Mouse (Mus musculus): ENCODE data around the gene Ankrd39. TPM values are rescaled to one million over a fixed set of nuclear protein-coding genes. Genes with fewer than 3 reads are reported as not detected.
A peak's percentile ranks its signal among the peaks of the same experiment; 100 is the strongest.

Gene Ankrd39
- polyA plus RNA-seq (2012; rRNA removed) = 10.3 and 13.5 TPM in 2 replicates

GRCm38 (mm10) chr1:36546888-36547471, at the start of gene Ankrd39:
Gene Ankrd39, minus strand, starts transcription at chr1:36547445.
- WGBS = under 1% methylated on average over 43 of the region's 43 CpGs
- Histone ChIP-seq H3K27me3 (ENCODE audit: control insufficient read depth, insufficient read depth, low read length) (no peaks in the 10 kb centered on the region), H3K27ac (ENCODE audit: insufficient read depth, low read depth, low read length) (peak within 1 kb of the TSS; percentile 27)

DNA sequence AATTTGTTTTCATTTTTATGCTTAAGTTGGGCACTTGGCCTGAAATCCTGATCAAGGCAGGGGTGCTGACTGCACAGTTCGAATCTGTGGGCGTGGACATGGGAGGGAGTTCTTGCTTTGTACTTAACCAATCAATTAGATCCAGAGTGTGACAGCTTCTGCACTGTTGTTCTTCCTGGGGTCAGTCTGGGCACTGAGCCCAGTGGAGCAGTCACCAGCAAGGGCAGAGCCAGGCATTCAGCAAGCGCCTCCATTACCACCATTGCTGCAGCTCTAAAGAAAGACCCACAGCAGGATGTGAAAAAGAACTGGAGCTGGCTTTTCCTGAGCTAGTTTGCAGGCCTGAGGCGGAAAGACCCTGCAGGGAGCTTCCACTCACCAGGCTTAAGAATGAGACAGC, 48.9 kb upstream of the Ankrd39 start:
- 31% methylated on average over 4 of the region's 4 CpGs for WGBS
- H3K27me3 ChIP-seq (ENCODE audit: control insufficient read depth, insufficient read depth, low read length) = no peaks in the 10 kb centered on the region
- no peaks in the 10 kb centered on the region for H3K36me3 ChIP-seq (ENCODE audit: control insufficient read depth, insufficient read depth, low read length)
- TF ChIP-seq POLR2A (IDR thresholded peaks at IDR 0.05; ENCODE audit: low read depth, low read length) (no peak), CTCF (IDR thresholded peaks at IDR 0.05; ENCODE audit: extremely low read depth, insufficient read length, insufficient replicate concordance, low read depth, low read length) (no peak)
- H3K4me1 ChIP-seq (ENCODE audit: control insufficient read depth, insufficient read depth, insufficient read length, low read length) = peaks cover 11% of the 10 kb centered on the region; the same call in 1 of the 2 replicates
- H3K4me3 ChIP-seq (ENCODE audit: low read depth, low read length) = no peak overlapping the region
- no peak overlapping the region for H3K27ac ChIP-seq (ENCODE audit: insufficient read depth, low read depth, low read length)

More at GRCm38 (mm10) chr1:36546888-36547471, at the start of gene Ankrd39:
- peak within 1 kb of the TSS; percentile 76 for H3K4me3 ChIP-seq (ENCODE audit: low read depth, low read length)
- peaks cover 3% of the 10 kb centered on the region; the same call in 1 of the 2 replicates for H3K4me1 ChIP-seq (ENCODE audit: control insufficient read depth, insufficient read depth, insufficient read length, low read length)
- H3K36me3 ChIP-seq (ENCODE audit: control insufficient read depth, insufficient read depth, low read length) = peaks cover 7% of the 10 kb centered on the region; the same call in 1 of the 2 replicates
- TF ChIP-seq POLR2A (IDR thresholded peaks at IDR 0.05; ENCODE audit: low read depth, low read length) (peak; percentile 61; the same call in 1 of the 2 replicates), CTCF (IDR thresholded peaks at IDR 0.05; ENCODE audit: extremely low read depth, insufficient read length, insufficient replicate concordance, low read depth, low read length) (peak; percentile 96)

- no peaks in the 10 kb centered on the region for H3K36me3 ChIP-seq (ENCODE audit: control insufficient read depth, insufficient read depth, low read length)
- H3K4me1 ChIP-seq (ENCODE audit: control insufficient read depth, insufficient read depth, insufficient read length, low read length) = peaks cover 16% of the 10 kb centered on the region; the same call in 1 of the 2 replicates
- H3K27ac ChIP-seq (ENCODE audit: insufficient read depth, low read depth, low read length) = no peak overlapping the region
- 59% methylated on average over 10 of the region's 10 CpGs for WGBS
- TF ChIP-seq POLR2A (IDR thresholded peaks at IDR 0.05; ENCODE audit: low read depth, low read length) = no peak
- TF ChIP-seq CTCF (IDR thresholded peaks at IDR 0.05; ENCODE audit: extremely low read depth, insufficient read length, insufficient replicate concordance, low read depth, low read length) = no peak
- no peaks in the 10 kb centered on the region for H3K27me3 ChIP-seq (ENCODE audit: control insufficient read depth, insufficient read depth, low read length)
- no peak overlapping the region for H3K4me3 ChIP-seq (ENCODE audit: low read depth, low read length)
These were observed 48.1 kb upstream of the Ankrd39 start for GRCm38 (mm10) chr1:36595167-36595931.

- no peak for TF ChIP-seq POLR2A (IDR thresholded peaks at IDR 0.05; ENCODE audit: low read depth, low read length)
- Histone ChIP-seq H3K27me3 (ENCODE audit: control insufficient read depth, insufficient read depth, low read length) (no peaks in the 10 kb centered on the region), H3K36me3 (ENCODE audit: control insufficient read depth, insufficient read depth, low read length) (no peaks in the 10 kb centered on the region), H3K4me3 (ENCODE audit: low read depth, low read length) (no peak overlapping the region), H3K27ac (ENCODE audit: insufficient read depth, low read depth, low read length) (no peak overlapping the region), H3K4me1 (ENCODE audit: control insufficient read depth, insufficient read depth, insufficient read length, low read length) (peaks cover 22% of the 10 kb centered on the region)
- WGBS = 50% methylated on average over 1 of the region's 1 CpGs
These were observed 45.9 kb upstream of the Ankrd39 start for GRCm38 (mm10) chr1:36593099-36593498.

DNA sequence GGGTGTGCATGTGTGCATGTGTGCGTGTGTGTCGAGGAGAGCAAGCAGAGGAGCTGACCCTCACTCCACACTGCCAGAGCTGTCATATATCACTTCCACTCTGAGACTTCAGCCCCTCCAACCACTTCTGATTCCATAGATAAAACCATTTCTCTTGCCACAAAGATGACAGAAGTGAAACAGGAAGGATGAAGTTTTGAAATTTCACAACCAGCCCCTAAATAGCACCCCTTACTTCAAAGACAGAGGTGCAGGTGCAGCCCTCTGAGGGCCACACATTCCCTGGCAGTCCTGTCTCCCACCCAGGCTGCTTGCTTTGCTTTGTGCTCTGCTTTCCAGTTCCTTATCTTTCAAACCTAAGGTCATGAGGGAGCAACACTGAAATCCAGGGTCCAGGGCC, 44.2 kb upstream of the Ankrd39 start:
- H3K4me3 ChIP-seq (ENCODE audit: low read depth, low read length) = no peak overlapping the region
- H3K36me3 ChIP-seq (ENCODE audit: control insufficient read depth, insufficient read depth, low read length) = no peaks in the 10 kb centered on the region
- peaks cover 22% of the 10 kb centered on the region for H3K4me1 ChIP-seq (ENCODE audit: control insufficient read depth, insufficient read depth, insufficient read length, low read length)
- 76% methylated on average over 2 of the region's 2 CpGs for WGBS
- no peak for TF ChIP-seq CTCF (IDR thresholded peaks at IDR 0.05; ENCODE audit: extremely low read depth, insufficient read length, insufficient replicate concordance, low read depth, low read length)
- TF ChIP-seq POLR2A (IDR thresholded peaks at IDR 0.05; ENCODE audit: low read depth, low read length) = no peak
- 0 out of 2 replicates have a peak overlapping the region, but pooled peaks have one; percentile 3 for H3K27ac ChIP-seq (ENCODE audit: insufficient read depth, low read depth, low read length)
- H3K27me3 ChIP-seq (ENCODE audit: control insufficient read depth, insufficient read depth, low read length) = no peaks in the 10 kb centered on the region

DNA sequence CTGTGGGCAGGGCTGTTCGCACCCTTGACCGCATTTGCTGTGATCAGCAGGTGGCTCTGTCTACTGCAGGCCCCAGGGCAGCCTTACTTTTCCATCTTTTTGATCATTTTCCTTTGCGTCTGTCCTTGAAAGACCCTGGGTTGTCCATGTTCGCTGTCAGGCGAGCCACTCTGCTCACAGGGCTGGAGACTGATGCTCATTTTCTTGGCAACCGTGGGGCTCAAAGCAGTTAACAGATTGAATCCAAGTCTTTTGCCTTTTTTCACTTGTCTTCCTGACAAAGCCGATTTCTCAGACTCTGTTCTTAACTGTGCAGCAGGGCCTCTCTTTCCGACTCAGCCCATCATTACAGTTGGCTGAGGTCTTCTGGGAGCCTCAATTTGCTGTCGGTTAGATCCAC, 43.4 kb upstream of the Ankrd39 start:
- Histone ChIP-seq H3K27me3 (ENCODE audit: control insufficient read depth, insufficient read depth, low read length) (no peaks in the 10 kb centered on the region), H3K27ac (ENCODE audit: insufficient read depth, low read depth, low read length) (peak overlapping the region; percentile 3; the same call in 1 of the 2 replicates), H3K4me1 (ENCODE audit: control insufficient read depth, insufficient read depth, insufficient read length, low read length) (peaks cover 17% of the 10 kb centered on the region), H3K36me3 (ENCODE audit: control insufficient read depth, insufficient read depth, low read length) (no peaks in the 10 kb centered on the region), H3K4me3 (ENCODE audit: low read depth, low read length) (no peak overlapping the region)
- WGBS = 82% methylated on average over 9 of the region's 9 CpGs
- TF ChIP-seq CTCF (IDR thresholded peaks at IDR 0.05; ENCODE audit: extremely low read depth, insufficient read length, insufficient replicate concordance, low read depth, low read length) = no peak

- no peak for TF ChIP-seq CTCF (IDR thresholded peaks at IDR 0.05; ENCODE audit: extremely low read depth, insufficient read length, insufficient replicate concordance, low read depth, low read length)
- no peak for TF ChIP-seq POLR2A (IDR thresholded peaks at IDR 0.05; ENCODE audit: low read depth, low read length)
- Histone ChIP-seq H3K27me3 (ENCODE audit: control insufficient read depth, insufficient read depth, low read length) (no peaks in the 10 kb centered on the region), H3K27ac (ENCODE audit: insufficient read depth, low read depth, low read length) (peak overlapping the region; percentile 81), H3K36me3 (ENCODE audit: control insufficient read depth, insufficient read depth, low read length) (no peaks in the 10 kb centered on the region), H3K4me3 (ENCODE audit: low read depth, low read length) (no peak overlapping the region), H3K4me1 (ENCODE audit: control insufficient read depth, insufficient read depth, insufficient read length, low read length) (peaks cover 13% of the 10 kb centered on the region)
- WGBS = 67% methylated on average over 6 of the region's 6 CpGs
These were observed 42.2 kb upstream of the Ankrd39 start for GRCm38 (mm10) chr1:36589486-36589885.

Measured in small intestine, adult 2 months (tissue).